Mouse (Mus musculus): ENCODE measurements around the gene Cnbp.

Cnbp gene

DNA sequence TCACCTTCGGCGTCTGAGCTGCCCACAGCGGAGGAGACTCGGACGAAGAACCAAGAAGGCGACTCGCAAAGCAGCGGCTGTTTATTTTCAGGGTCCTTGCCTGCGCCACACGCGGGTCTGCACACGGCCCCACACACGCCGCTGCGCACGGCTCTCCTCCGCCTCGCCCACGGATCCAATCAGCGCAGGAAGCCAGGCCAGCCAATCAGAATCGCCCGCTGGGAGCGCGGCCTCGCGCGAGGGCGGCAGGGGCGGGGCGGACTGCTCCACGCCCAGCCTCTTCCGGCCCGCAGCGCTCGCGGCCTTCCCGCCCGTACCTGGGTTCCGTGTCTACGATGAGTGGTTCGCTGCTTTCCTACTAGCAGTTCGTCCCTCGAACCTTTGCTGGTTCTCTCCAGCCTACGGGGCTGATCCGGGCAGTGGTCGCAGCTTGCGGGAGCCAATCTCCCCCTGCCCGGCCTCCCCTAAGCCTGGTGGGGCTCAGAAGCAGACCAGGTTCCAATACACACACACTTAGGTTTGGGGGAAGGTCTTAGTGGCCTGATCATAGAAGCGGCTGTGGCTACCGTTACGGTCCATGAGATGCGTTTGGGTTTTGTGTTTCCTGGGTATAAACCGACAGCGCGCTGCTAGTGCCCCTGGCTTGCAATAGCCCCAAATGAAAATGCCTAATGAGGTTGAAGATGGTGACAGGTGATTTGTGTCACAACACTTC lies at the start of gene Cnbp:
Cnbp (minus strand) TSS at position 207 of the 715 bp plus-strand sequence.
- DNase-seq (ENCODE audit: inconsistent age in 2 of 2, low spot score in 1 of 2): peak; percentile 97 to 98

DNA sequence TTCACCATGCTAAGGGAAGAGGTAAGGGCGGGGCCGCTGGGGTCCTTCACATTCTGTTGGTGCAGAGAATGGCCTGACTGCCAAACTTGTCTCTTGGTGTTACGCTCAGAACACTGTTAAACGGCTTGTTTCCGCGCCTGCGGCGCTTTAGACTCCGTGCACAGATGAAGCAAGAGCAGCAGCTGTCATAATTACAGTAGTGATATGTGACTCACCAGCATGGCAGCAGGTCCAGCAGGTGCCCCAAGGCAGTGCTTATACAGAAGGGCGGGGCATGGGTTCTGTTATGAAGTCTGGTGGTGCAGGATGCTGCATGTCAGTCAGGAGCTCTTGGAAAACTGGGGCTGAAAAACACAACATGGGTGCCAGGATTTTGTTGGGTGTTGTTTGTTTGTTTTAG lies 47.1 kb upstream of the Cnbp start:
- peak in 1 of 2 experiments; percentile 64 for DNase-seq (ENCODE audit: inconsistent age in 2 of 2, low spot score in 1 of 2)

DNA sequence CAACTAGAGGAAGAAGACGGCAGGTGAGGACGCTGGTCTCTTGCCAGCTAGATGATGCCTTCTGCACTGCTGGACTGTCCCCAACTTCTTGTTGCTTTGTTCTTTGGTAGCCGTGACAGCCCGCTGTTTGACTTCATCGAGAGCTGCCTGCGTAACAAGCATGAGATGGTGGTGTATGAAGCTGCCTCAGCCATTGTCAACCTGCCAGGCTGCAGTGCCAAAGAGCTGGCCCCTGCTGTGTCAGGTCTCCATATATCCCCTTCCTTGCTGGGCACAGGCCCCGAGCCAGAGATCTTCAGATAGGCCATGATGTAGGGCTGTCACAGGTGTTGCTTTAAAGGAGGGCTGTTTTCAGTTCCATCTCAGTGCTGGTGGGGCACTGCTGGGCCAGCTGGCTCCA lies 43.0 kb upstream of the Cnbp start:
- DNase-seq (ENCODE audit: inconsistent age in 2 of 2, low spot score in 1 of 2): no peak

DNA sequence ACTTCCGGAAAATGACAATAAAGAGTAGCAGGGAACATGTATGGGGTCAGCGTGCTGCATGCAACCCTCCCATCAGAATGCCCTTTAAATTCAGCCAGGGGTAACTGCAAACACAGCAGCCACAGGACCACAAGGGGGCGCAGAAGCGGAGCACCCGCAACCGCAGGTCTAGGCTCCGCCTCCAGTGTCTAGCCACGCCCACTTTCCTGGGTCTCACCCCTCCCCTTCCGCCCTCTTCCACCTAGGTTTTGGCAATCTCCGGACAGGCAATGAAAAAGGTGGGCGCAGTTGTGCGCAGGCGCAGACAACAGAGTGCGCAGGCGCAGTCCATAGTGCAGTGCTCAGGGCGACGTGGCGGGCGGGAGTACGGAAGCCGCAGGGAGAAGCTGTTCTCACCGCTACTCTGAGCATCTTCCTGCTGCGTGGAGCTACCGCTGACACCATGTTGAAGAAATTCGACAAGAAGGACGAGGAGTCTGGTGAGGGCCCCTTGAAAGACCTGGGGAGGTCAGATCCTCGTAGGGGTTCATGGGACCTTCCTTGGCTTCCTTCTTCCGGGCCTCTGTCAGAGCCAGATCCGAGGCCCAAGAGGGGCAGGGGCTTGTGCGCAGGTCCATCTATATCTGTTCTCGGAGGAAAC lies 36.8 kb upstream of the Cnbp start, which contains the start of gene Copg1:
Copg1 (plus strand) TSS at position 221 of the 640 bp plus-strand sequence.
- DNase-seq (ENCODE audit: inconsistent age in 2 of 2, low spot score in 1 of 2): peak; percentile 100

- no peak for DNase-seq (ENCODE audit: inconsistent age in 2 of 2, low spot score in 1 of 2)
Observed at GRCm38 (mm10) chr6:87886721-87887120, 35.8 kb upstream of the Cnbp start.

- peak; percentile 91 to 93 for DNase-seq (ENCODE audit: inconsistent age in 2 of 2, low spot score in 1 of 2)
Observed at GRCm38 (mm10) chr6:87882816-87883215, 31.9 kb upstream of the Cnbp start.

DNA sequence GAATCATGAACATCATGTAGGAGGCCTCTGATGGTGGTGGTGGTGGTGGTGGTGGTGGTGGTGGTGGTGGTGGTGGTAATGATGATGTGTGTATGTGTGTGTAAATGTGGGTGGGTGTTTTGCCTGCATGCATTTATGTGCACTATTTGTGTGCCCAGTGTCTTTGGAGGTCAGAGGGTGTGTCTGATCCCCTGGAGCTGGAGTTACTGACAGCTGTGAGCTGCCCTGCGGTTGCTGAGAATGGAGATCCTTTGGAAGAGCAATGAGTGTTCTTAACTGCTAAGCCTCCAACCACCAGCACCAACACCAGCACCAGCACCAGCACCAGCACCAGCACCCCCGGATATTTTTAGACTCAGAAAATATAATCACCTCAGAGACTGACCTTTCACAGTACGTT lies 31.3 kb upstream of the Cnbp start:
- DNase-seq (ENCODE audit: inconsistent age in 2 of 2, low spot score in 1 of 2): no peak

DNA sequence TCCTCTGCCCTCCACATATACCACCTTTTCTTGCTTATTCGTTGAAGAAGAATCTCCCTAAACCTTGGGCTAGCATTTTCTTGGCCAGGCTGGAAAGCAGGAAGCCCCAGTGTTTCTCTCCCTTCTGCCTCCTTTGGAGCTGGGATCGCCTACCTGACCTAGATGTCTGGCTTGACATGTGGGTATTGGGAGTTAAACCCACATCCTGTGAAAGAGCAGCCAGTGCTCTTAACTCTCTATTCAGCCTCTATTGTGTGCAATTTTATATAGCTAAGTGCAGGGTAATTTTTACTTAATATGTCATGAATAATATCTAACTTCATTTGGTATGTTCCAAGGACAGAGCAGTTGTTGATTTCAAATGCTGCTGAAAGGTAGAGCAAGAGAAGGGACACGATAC lies 28.7 kb upstream of the Cnbp start:
- no peak for DNase-seq (ENCODE audit: inconsistent age in 2 of 2, low spot score in 1 of 2)

DNA sequence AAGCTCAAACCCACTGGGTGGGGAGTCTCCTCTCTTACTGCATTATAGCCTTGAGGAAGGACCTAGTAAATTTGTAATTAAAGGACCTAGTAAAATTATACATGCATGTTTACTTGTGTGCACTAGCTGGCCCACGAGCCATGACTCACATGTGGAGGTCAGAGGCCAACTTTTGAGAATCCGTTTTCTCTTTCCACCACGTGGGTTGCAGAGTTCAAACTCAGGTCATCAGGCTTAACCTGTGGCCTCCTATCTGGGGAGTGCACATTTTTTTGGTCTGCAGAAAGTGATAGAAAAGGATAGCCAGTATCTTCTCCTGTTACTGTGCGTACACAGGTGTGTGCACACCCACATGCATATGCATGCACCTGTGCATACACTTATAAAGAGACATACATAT lies 28.1 kb upstream of the Cnbp start:
- no peak for DNase-seq (ENCODE audit: inconsistent age in 2 of 2, low spot score in 1 of 2)

- peak; percentile 68 to 84 for DNase-seq (ENCODE audit: inconsistent age in 2 of 2, low spot score in 1 of 2)
Observed at GRCm38 (mm10) chr6:87876068-87876643, 25.2 kb upstream of the Cnbp start.

DNA sequence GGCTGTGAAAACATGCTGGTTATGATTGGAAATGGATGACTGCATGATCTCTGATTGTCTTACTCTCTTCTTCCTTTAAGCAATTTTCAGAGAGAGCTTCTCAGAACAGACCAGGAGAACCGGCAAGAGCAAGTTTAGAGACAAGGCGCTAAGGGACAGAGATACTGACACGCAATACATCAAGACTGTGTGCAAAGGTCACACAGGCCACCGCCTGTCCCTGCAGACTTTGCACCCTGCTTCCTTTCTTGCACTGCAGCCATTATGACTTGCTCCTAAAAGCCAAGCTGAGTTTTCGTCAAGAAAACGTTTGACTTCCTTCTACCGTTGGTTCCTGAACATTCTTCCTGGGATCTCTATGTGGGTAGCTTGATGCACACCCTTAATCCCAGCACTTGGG lies 24.7 kb upstream of the Cnbp start:
- DNase-seq (ENCODE audit: inconsistent age in 2 of 2, low spot score in 1 of 2): peak in 1 of 2 experiments; percentile 44

GRCm38 (mm10) chr6:87875083-87875482 lies 24.2 kb upstream of the Cnbp start:
- DNase-seq (ENCODE audit: inconsistent age in 2 of 2, low spot score in 1 of 2): peak; percentile 41 to 68

GRCm38 (mm10) chr6:87873963-87874362 lies 23.1 kb upstream of the Cnbp start:
- no peak for DNase-seq (ENCODE audit: inconsistent age in 2 of 2, low spot score in 1 of 2)

DNA sequence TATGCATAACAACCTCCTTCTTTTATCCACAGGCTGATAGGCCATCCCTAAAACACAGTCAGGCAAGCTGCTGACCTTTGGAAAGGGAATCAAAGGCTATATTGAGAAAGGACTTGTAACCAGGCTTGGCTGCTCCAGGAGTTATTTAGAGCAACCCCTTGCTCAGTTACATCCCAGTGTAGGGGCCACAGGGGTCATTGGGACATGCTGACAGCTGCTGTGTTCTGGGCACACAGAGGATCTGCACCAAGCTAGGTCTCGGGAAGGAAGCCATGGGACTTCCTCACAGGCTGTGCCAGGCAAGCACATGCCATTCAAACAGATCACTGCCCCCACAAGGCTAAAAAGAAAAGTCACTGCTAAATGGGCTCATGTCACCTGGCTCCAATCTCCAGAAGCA lies 22.2 kb upstream of the Cnbp start:
- peak in 1 of 2 experiments; percentile 53 for DNase-seq (ENCODE audit: inconsistent age in 2 of 2, low spot score in 1 of 2)

DNA sequence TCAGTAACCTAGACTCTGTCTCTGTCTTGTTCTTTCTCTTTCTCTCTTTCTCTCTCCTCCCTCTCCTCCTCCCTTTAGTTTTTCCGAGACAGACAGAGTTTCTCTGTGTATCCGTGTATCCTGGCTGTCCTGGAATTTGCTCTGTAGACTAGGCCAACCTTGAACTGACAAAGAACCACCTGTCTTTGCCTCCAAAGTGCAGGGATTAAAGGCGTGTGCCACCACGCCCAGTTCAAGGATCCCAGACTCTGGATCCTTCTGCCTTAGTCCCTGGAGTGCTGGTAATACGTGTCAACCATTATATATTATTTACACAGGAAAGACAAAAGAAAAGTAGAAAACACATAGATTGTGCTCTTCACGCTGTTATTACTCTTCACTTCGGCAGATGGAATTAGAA lies 20.3 kb upstream of the Cnbp start:
- no peak for DNase-seq (ENCODE audit: inconsistent age in 2 of 2, low spot score in 1 of 2)

GRCm38 (mm10) chr6:87870440-87870839 lies 19.5 kb upstream of the Cnbp start:
- no peak for DNase-seq (ENCODE audit: inconsistent age in 2 of 2, low spot score in 1 of 2)

DNA sequence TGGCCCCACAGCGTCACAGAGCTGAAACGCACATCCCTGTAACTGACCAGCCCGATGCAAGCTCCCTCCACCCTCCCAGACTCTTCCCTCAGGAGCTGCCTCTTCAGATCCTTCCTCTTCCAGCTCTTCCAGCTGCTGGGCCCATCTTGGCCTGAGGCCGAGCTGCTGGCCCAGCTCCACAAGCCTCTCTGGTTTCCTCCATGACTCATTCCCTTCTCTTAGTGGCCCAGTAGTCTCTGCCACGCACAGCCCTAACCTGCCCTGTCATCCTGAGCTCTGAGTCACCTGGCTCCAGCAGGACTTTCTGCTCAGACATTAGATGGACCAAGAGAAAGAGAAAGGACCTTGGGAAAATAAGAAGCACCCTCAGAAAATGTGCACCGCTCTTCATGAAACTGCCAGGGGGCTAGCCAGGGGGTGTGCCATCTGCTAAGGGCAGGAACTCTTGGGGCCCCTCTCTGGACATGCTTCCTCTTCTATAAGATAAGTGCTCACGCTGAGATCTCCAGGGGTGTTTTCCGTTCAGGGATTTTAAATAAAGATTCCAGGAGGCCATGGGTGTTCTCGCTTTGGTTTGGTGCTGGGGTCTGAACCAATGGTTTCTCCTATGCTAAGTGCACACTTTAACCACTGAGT lies 18.1 kb upstream of the Cnbp start:
- DNase-seq (ENCODE audit: inconsistent age in 2 of 2, low spot score in 1 of 2): peak; percentile 94 to 96

DNA sequence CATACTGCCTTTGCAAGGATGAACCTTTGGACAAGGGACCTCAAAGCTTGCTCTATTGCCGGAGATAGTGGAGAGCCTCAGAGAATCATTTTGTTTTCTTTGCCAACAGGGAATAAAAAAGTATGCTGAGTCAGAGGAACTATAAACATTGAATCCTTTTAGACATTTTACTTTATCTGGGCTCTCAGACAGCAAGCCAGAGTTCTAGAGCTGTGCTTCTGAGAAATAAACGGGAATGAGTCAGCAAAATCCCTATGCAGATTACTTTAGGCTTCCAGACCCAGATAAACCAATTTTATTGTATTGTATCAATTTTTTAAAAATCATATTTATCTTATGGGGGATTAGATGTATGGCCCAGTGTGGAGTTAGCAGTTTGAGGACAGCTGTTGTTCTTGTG lies 16.4 kb upstream of the Cnbp start:
- DNase-seq (ENCODE audit: inconsistent age in 2 of 2, low spot score in 1 of 2): no peak

DNA sequence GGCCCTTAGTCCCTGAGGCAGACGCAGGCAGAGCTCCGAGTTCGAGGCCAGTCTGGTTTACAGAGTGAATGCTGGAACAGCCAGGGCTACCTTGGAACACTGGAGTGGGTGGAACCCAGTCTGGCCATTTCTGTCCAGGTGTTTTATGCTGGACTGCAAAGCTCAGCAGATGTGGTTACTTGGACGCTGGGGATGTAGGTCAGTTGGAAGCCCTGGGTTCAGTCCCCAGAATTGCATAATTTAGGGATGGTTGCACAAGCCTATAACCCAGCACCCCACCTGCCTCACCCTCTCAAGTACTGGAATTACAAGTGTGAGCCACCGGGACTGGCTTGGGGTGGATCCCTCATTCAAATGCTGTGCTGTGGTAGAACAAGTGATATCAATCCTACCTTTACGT lies 15.3 kb upstream of the Cnbp start:
- DNase-seq (ENCODE audit: inconsistent age in 2 of 2, low spot score in 1 of 2): no peak

DNA sequence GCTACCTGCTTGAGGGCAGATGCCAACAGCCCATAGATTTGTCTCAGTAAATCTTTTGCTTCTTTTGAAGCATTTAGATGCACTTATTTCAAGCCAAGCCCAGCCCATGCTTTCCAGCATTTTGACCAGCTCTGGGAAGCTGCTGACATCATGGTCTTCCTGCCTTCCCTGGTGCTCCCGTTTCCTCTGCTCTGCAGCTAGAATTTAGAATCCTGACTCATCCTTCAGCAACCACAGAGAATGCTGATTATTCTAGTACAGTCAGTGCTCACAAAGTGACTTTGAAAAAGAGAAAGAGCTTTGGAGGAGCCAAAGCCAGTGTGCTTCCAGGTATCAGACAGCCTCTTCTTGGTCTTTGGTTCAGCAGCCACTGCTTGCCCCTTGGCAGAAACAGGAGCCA lies 6.2 kb upstream of the Cnbp start:
- DNase-seq (ENCODE audit: inconsistent age in 2 of 2, low spot score in 1 of 2): peak; percentile 55 to 59

GRCm38 (mm10) chr6:87853446-87853845 lies 2.5 kb upstream of the Cnbp start:
- DNase-seq (ENCODE audit: inconsistent age in 2 of 2, low spot score in 1 of 2): no peak

DNA sequence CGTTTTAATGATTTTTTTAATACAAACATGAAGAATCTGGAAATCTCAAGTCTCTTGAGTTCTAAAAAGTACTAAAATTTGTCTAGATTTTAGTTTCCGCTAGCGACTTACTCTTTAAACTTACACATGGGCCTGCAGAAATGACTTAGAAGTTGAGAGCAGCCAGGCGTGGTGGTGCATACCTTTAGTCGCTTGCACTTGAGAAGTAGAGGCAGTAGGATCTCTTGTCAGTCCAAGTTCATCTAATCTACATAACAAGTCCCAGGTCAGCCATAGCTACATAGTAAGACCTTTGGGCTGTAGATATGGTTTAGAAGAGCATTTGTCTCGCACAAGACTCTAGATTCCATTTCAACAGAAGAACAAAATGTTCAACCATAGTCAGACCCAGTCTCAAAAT lies 965 bp upstream of the Cnbp start:
- no peak for DNase-seq (ENCODE audit: inconsistent age in 2 of 2, low spot score in 1 of 2)

All from adrenal gland, adult (tissue).